21 mouse cellular contexts compared by ENCODE assay signal in genomic region chr12:79633458-79634106, GRCm38 (mm10).
DNase-seq lines count a peak whose midpoint lies in the region; ATAC-seq and TF ChIP-seq lines count a peak whose summit lies in the region.
"Had no signal": no experiment of that assay in that cellular context is flagged by ENCODE, and none has a peak within 500 bp of the region (broad histone marks: within the 10 kb centered on the region; RNA-seq: fewer than 3 reads in every experiment).

No protein-coding gene starts in this region.

- no peak overlapping the region for H3K4me3 ChIP-seq in hindbrain, postnatal 0 days (ENCODE audit: low read length)
- H3K4me3 ChIP-seq: embryonic facial prominence, embryonic 12.5 days; heart, embryonic 15.5 days; hindbrain, embryonic 12.5 days; intestine, embryonic 15.5 days; limb, embryonic 10.5 days; liver, embryonic 15.5 days; neural tube, embryonic 13.5 days had no signal

- H3K4me1 ChIP-seq in hindbrain, postnatal 0 days (ENCODE audit: insufficient read depth, low read length): no peaks in the 10 kb centered on the region
- H3K4me1 ChIP-seq: hindbrain, embryonic 12.5 days; intestine, embryonic 15.5 days; liver, embryonic 15.5 days; neural tube, embryonic 13.5 days had no signal

- peak; percentile 62 for ATAC-seq in common myeloid progenitor, adult 5-6 weeks (replicated peaks; ENCODE audit: low read depth, poor library complexity, severe bottlenecking)
- no peak for ATAC-seq in hindbrain, postnatal 0 days
- ATAC-seq: intestine, embryonic 15.5 days had no signal

- 86% methylated on average over 9 of the region's 9 CpGs for WGBS in hindbrain, postnatal 0 days

- peak; percentile 46 to 55 for DNase-seq in heart, adult 9 months (ENCODE audit: low spot score in 2 of 2)
- DNase-seq in heart, adult 8-10 months (ENCODE audit: low spot score): no peak
- DNase-seq in lung, postnatal 36 days: peak; percentile 54
- no peak for DNase-seq in lung, postnatal 14 days
- DNase-seq in spleen, postnatal 36 days (ENCODE audit: low spot score in 2 of 2): peak; percentile 85 to 87
- DNase-seq in thymus, postnatal 25 days: no peak
- no peak for DNase-seq in hindbrain, postnatal 0 days (ENCODE audit: low spot score)
- DNase-seq: adrenal gland, postnatal 10 days; cerebellum, postnatal 36 days; gastrocnemius, postnatal 25 days; right cerebral cortex, postnatal 4 days; thymus, postnatal 4 days had no signal

- no peak overlapping the region for H3K9ac ChIP-seq in hindbrain, postnatal 0 days (replicated peaks; ENCODE audit: low read length)
- H3K9ac ChIP-seq: embryonic facial prominence, embryonic 12.5 days; heart, embryonic 15.5 days; hindbrain, embryonic 12.5 days; intestine, embryonic 15.5 days; liver, embryonic 15.5 days; neural tube, embryonic 13.5 days had no signal

- H3K9me3 ChIP-seq in hindbrain, postnatal 0 days (ENCODE audit: low read length): no peaks in the 10 kb centered on the region
- H3K9me3 ChIP-seq: embryonic facial prominence, embryonic 12.5 days; heart, embryonic 15.5 days; hindbrain, embryonic 12.5 days; intestine, embryonic 15.5 days; limb, embryonic 10.5 days; liver, embryonic 15.5 days; neural tube, embryonic 13.5 days had no signal

- no peak overlapping the region for H3K4me2 ChIP-seq in hindbrain, postnatal 0 days (ENCODE audit: low read depth, low read length)
- H3K4me2 ChIP-seq: embryonic facial prominence, embryonic 12.5 days; heart, embryonic 15.5 days; hindbrain, embryonic 12.5 days; intestine, embryonic 15.5 days; liver, embryonic 15.5 days; neural tube, embryonic 13.5 days had no signal

- H3K36me3 ChIP-seq in hindbrain, postnatal 0 days (ENCODE audit: insufficient read depth, low read length): no peaks in the 10 kb centered on the region
- H3K36me3 ChIP-seq: embryonic facial prominence, embryonic 12.5 days; heart, embryonic 15.5 days; hindbrain, embryonic 12.5 days; intestine, embryonic 15.5 days; limb, embryonic 10.5 days; liver, embryonic 15.5 days; neural tube, embryonic 13.5 days had no signal

- H3K27ac ChIP-seq in hindbrain, postnatal 0 days: no peak overlapping the region
- H3K27ac ChIP-seq: embryonic facial prominence, embryonic 12.5 days; heart, embryonic 15.5 days; hindbrain, embryonic 12.5 days; intestine, embryonic 15.5 days; kidney, postnatal 0 days; limb, embryonic 10.5 days; liver, embryonic 15.5 days; neural tube, embryonic 13.5 days had no signal

- TF ChIP-seq CTCF in hindbrain, postnatal 0 days (IDR thresholded peaks at IDR 0.05; ENCODE audit: low read depth): no peak

- H3K27me3 ChIP-seq in hindbrain, postnatal 0 days (ENCODE audit: insufficient read depth, low read length): no peaks in the 10 kb centered on the region
- H3K27me3 ChIP-seq: embryonic facial prominence, embryonic 12.5 days; heart, embryonic 15.5 days; hindbrain, embryonic 12.5 days; intestine, embryonic 15.5 days; liver, embryonic 15.5 days; neural tube, embryonic 13.5 days had no signal

Comparison
In these comparisons a context has a peak if more than half of its experiments do, and no peak if none do; other contexts are left out.
1. DNase-seq: peak in heart, adult 9 months (2 of 2), lung, postnatal 36 days (single experiment) and spleen, postnatal 36 days (2 of 2); none in heart, adult 8-10 months (single experiment), lung, postnatal 14 days (single experiment), thymus, postnatal 25 days (single experiment) and hindbrain, postnatal 0 days (single experiment).